12 mouse cellular contexts compared by ENCODE assay signal in genomic region chr11:16935577-16936236, GRCm38 (mm10). TPM values are rescaled to one million over a fixed set of nuclear protein-coding genes. Genes with fewer than 3 reads are reported as not detected.
DNase-seq lines count a peak whose midpoint lies in the region; ATAC-seq lines count a peak whose summit lies in the region.
"Had no signal": no experiment of that assay in that cellular context is flagged by ENCODE, and none has a peak within 500 bp of the region (broad histone marks: within the 10 kb centered on the region; RNA-seq: fewer than 3 reads in every experiment).

No protein-coding gene starts in this region.

- H3K4me1 ChIP-seq in kidney, embryonic 14.5 days (ENCODE audit: control insufficient read depth, insufficient read depth, low read length): no peaks in the 10 kb centered on the region
- H3K4me1 ChIP-seq in kidney, embryonic 16.5 days (ENCODE audit: insufficient read depth, low read length): no peaks in the 10 kb centered on the region
- no peaks in the 10 kb centered on the region for H3K4me1 ChIP-seq in forebrain, embryonic 15.5 days
- H3K4me1 ChIP-seq: intestine, embryonic 15.5 days had no signal

- no peak overlapping the region for H3K4me3 ChIP-seq in kidney, embryonic 14.5 days (ENCODE audit: low read length)
- H3K4me3 ChIP-seq in kidney, embryonic 16.5 days (ENCODE audit: low read length): no peak overlapping the region
- H3K4me3 ChIP-seq in forebrain, embryonic 15.5 days: no peak overlapping the region
- H3K4me3 ChIP-seq: intestine, embryonic 15.5 days had no signal

- DNase-seq in cerebellum, postnatal 10 days: peak; percentile 37 to 68
- no peak for DNase-seq in cerebellum, adult 11 months
- DNase-seq in brain, adult 2 months (ENCODE audit: low read depth, low spot score): peak; percentile 25
- DNase-seq in gonadal fat pad, adult 2 months (ENCODE audit: low read depth): peak; percentile 91
- DNase-seq in left cerebral cortex, adult 8-10 months (ENCODE audit: low spot score in 2 of 2): no peak
- DNase-seq: cerebellum, postnatal 25 days had no signal

- H3K9me3 ChIP-seq in kidney, embryonic 14.5 days (ENCODE audit: control insufficient read depth, low read length): no peaks in the 10 kb centered on the region
- peaks cover 3% of the 10 kb centered on the region for H3K9me3 ChIP-seq in kidney, embryonic 16.5 days (ENCODE audit: low read length)
- H3K9me3 ChIP-seq in forebrain, embryonic 15.5 days: no peaks in the 10 kb centered on the region
- H3K9me3 ChIP-seq: intestine, embryonic 15.5 days had no signal

- ATAC-seq in kidney, embryonic 14.5 days (ENCODE audit: low FRiP score, low TSS enrichment): peak; percentile 57; the same call in 1 of the 2 replicates
- no peak for ATAC-seq in kidney, embryonic 16.5 days (ENCODE audit: low FRiP score, low TSS enrichment)
- ATAC-seq in forebrain, embryonic 15.5 days (replicated peaks): no peak
- ATAC-seq: intestine, embryonic 15.5 days had no signal

- H3K4me2 ChIP-seq in kidney, embryonic 14.5 days (replicated peaks; ENCODE audit: low read depth, low read length): no peak overlapping the region
- H3K4me2 ChIP-seq in kidney, embryonic 16.5 days (replicated peaks; ENCODE audit: low read depth, low read length): no peak overlapping the region
- H3K4me2 ChIP-seq in forebrain, embryonic 15.5 days (replicated peaks): no peak overlapping the region
- H3K4me2 ChIP-seq: intestine, embryonic 15.5 days; liver, embryonic 11.5 days had no signal

- WGBS in kidney, embryonic 14.5 days: 62% methylated on average over 6 of the region's 6 CpGs
- WGBS in kidney, embryonic 16.5 days: 54% methylated on average over 6 of the region's 6 CpGs
- 72% methylated on average over 6 of the region's 6 CpGs for WGBS in forebrain, embryonic 15.5 days

- no peaks in the 10 kb centered on the region for H3K27me3 ChIP-seq in kidney, embryonic 14.5 days (ENCODE audit: control insufficient read depth, insufficient read depth, low read length)
- H3K27me3 ChIP-seq in kidney, embryonic 16.5 days (ENCODE audit: insufficient read depth, low read length): no peaks in the 10 kb centered on the region
- H3K27me3 ChIP-seq in forebrain, embryonic 15.5 days: no peaks in the 10 kb centered on the region
- H3K27me3 ChIP-seq: intestine, embryonic 15.5 days had no signal

- H3K9ac ChIP-seq in kidney, embryonic 14.5 days (ENCODE audit: low read depth, low read length): no peak overlapping the region
- no peak overlapping the region for H3K9ac ChIP-seq in kidney, embryonic 16.5 days (replicated peaks; ENCODE audit: low read length)
- H3K9ac ChIP-seq in forebrain, embryonic 15.5 days (replicated peaks): no peak overlapping the region
- H3K9ac ChIP-seq: intestine, embryonic 15.5 days had no signal

- H3K27ac ChIP-seq in kidney, embryonic 14.5 days (ENCODE audit: low read depth, low read length): no peak overlapping the region
- H3K27ac ChIP-seq in kidney, embryonic 16.5 days (ENCODE audit: low read length): no peak overlapping the region
- H3K27ac ChIP-seq in forebrain, embryonic 15.5 days (replicated peaks): no peak overlapping the region
- H3K27ac ChIP-seq: intestine, embryonic 15.5 days; macrophage had no signal

- no peaks in the 10 kb centered on the region for H3K36me3 ChIP-seq in kidney, embryonic 14.5 days (ENCODE audit: control insufficient read depth, insufficient read depth, low read length)
- no peaks in the 10 kb centered on the region for H3K36me3 ChIP-seq in kidney, embryonic 16.5 days (ENCODE audit: insufficient read depth, low read length)
- no peaks in the 10 kb centered on the region for H3K36me3 ChIP-seq in forebrain, embryonic 15.5 days
- H3K36me3 ChIP-seq: intestine, embryonic 15.5 days had no signal

RNA-seq across cellular contexts. Expression of gene Fbxo48, which starts 15.5 kb away (rescaled TPM):
- polyA plus RNA-seq in kidney, embryonic 14.5 days (2014; fragmentation: Nextera tagmentation; extraction: Ambion mirVana): 1.7 and 2.3 TPM in 2 replicates
- polyA plus RNA-seq in kidney, embryonic 16.5 days (2015; fragmentation: Nextera tagmentation; extraction: Ambion mirVana): 1.1 and 1.6 TPM in 2 replicates
- 0.20 TPM in 2 replicates for polyA plus RNA-seq in gonadal fat pad, adult 2 months (2012; rRNA removed)
- 0.98 and 1.1 TPM in 2 replicates for polyA plus RNA-seq in forebrain, embryonic 15.5 days (2015; fragmentation: Nextera tagmentation; extraction: Ambion mirVana)
- total RNA-seq in left cerebral cortex, adult 8-10 months (2022): 1 to 10 TPM; 1.8 to 2.7 (median 2.0) TPM

Comparison
In these comparisons a context has a peak if more than half of its experiments do, and no peak if none do; other contexts are left out.
1. DNase-seq: peak in cerebellum, postnatal 10 days (2 of 2), brain, adult 2 months (single experiment) and gonadal fat pad, adult 2 months (single experiment); none in cerebellum, adult 11 months (single experiment) and left cerebral cortex, adult 8-10 months (0 of 2).